Mouse (Mus musculus) testis, postnatal 10 days (tissue): ENCODE measurements at regions not wholly inside any gene's neighbourhood (a gene's known extent, or its start where the extent isn't known, plus 50 kb on each side); places are given as distances from the start of the nearest gene placed in this dataset.

Experiments
- DNase-seq: peaks from one replicate; pipeline ENCODE4 v3.0.0; 2021; ENCODE audit warnings: low spot score

- no peak for DNase-seq
Observed at GRCm38 (mm10) chr3:119958799-119959467, 174.7 kb upstream of the Ptbp2 start.

GRCm38 (mm10) chr3:119957529-119957928 is 173.3 kb upstream of the Ptbp2 start:
- DNase-seq: no peak

DNA sequence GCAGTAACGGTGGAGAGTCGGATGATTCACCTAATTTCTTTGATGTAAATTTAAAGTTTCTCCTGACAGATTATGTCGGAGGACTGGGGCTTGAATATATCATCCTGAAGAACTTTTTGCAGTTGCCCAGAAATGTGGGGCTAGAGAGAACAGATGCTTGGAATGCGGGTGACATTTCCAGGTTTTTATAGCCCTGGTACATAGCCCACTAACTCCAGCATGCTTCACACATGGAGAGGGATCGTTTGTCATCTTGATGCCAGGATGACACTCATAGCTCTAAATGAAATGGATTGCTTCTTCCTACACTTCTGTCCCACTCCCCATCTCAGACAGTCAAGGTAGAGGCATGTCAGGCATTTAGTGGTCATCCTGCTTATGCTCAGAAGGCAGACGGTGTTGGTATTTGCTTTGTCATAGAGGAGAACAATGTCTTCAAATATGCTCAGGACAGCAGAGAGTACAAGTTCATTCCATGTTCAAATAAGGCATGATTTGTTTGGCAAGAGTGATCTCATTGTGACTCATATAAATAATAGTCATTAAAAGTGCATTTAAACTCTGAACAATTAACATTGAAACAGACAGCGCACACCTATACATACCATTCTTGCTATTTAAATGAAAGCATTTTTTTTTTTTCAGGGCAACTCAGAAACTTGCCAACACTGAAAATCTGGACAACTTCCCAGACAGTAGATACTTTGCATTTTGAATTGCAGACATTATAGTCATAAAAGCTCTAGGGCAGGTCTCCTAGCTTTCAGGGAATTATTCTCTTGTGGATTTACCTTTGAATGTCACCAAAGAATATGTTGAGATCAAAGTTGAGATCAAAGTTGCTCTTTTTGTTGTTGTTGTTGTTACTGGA is 171.7 kb upstream of the Ptbp2 start:
- DNase-seq: no peak

- no peak for DNase-seq
Observed at GRCm38 (mm10) chr3:119950721-119951120, 166.5 kb upstream of the Ptbp2 start.

- no peak for DNase-seq
Observed at GRCm38 (mm10) chr3:119950070-119950469, 165.8 kb upstream of the Ptbp2 start.

GRCm38 (mm10) chr3:119949620-119950019 is 165.4 kb upstream of the Ptbp2 start:
- no peak for DNase-seq

DNA sequence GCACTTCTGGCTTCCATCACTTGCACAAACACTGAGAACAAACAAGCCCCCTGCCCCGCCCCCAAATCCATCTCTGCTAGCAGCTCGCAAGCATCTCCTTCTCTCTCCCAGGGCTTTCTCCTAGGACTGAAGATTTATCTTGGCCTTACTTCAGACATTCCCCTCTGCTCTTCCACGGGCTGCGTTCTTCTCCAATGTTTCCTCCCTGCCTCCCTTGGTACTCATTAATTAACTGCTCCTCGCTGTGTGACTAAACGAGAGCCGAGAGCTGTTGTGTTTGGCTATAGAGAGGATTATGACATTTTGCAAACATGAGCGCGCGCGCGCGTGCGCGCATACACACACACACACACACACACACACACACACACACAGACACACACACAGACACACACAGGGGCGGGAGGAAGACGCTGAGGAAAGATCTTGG is 164.8 kb upstream of the Ptbp2 start:
- DNase-seq: peak; percentile 60

DNA sequence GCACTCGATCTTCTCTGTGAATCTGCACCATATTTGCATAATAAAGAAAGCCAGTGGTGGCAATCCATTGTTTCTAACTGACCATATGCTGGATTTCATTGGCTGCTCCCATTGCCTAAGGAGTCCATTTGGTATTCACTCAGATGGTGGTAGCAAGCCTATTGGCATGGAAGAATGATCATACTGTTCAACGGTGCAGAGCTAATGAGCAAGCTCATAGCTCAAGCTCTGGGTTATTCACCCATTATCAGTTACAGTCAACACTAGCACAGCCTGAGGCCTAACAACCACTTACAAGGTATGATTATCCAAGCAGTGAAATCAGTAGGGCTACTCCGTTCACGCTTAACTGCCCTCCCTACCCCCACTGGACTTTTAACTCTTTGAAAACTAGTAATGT is 162.9 kb upstream of the Ptbp2 start:
- DNase-seq: no peak

- DNase-seq: no peak
Observed at GRCm38 (mm10) chr3:119944115-119944514, 159.8 kb upstream of the Ptbp2 start.

- DNase-seq: no peak
Observed at GRCm38 (mm10) chr3:119939091-119939490, 154.8 kb upstream of the Ptbp2 start.

GRCm38 (mm10) chr3:119938425-119938824 is 154.2 kb upstream of the Ptbp2 start:
- DNase-seq: no peak

DNA sequence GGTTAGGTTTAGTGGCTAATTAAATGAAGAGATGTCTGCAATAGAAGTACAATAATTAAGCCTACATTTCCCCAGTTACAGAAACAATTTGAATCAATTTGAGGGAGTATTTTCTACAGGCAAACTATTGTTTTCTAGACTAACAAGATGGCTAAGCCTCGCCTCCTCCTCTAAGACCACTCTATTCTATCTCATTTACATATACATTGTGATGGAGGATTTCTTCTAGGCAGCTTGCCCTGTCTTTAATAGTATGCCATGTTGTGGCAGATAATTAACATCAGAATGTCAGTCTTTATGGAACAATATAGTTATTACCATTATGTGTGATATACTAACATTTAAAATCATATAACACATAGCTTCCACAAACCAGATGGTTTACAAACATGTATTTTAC is 152.3 kb upstream of the Ptbp2 start:
- DNase-seq: no peak

DNA sequence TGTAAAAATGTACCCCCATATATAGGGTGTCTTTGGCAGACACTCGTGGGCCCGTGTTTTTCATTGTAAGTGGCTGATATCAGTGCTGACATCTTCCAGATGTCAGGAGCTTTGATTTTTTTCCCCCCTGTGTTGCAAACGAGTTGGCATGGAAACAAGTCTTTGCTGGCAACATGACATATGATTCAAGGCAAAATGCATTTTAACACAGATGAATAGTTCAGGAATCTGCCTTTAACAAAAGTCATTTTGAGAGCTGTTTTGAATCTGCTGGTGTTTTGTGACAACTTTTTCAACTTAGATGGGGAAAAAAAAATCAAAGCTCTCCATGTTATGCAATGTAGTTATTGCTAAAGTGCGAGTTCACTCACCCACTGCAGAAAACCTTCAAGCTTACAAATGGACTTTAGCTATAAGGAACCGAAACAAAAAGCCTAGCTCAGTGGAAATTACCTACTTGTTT is 148.8 kb upstream of the Ptbp2 start:
- no peak for DNase-seq

DNA sequence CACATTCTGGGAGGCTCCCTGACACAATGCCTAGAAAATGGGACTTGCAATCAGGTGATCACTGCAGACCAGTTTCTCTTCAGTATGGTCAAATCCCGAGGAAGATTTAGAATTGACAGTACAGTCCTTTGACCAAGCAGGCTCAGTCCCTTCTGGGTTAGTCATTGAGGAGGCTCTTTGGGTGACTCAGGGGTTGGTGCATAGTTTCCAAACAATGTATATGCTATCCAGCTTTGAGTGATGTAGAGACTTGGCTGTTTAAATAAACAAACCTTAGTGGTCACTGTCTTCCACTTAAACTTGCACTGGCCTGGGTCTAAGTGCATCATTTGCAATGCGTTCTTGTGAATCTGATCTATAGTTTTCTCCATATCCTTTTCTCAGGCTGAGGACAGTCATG is 144.0 kb upstream of the Ptbp2 start:
- no peak for DNase-seq

GRCm38 (mm10) chr3:119919501-119920141 is 135.4 kb upstream of the Ptbp2 start:
- DNase-seq: no peak

DNA sequence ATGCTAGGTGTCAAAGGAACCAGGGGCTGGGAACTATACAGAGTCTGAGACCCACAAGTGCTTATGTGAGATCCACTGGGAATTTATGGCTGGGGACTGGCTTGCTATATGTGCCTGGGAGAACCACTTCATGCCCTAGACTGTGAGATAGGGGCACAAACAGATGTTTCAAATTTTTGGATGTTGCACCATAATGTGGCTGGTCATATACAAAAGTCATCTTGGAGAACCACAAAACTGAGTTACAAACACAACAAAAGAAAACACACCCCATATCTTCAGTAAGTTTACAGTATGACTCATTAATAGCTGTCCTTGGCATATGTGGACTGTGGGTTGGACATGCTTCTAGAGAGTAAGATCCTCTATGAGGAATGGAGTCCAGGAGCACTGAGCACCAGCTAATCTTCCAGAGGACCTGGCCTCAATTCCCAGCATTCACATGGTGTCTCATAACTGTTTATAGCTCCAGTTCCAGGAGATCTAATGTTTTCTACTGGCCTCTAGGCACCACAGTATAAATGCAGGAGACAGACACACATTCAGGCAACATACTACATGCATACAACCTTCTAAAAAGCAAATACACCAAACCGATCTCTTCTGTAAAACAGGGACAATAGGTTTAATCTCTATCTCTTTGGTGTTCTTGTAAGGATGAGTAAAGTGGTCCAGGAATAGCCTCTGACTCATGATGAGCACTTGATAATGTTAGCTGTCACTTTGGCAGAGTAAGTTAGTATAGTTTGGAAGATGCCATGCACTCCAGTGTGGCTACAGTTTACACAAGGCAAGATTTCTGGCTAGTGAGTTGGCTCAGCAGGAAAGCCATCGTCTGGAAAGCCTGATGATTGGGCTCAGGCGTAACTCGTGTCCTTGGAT is 132.0 kb upstream of the Ptbp2 start:
- no peak for DNase-seq

DNA sequence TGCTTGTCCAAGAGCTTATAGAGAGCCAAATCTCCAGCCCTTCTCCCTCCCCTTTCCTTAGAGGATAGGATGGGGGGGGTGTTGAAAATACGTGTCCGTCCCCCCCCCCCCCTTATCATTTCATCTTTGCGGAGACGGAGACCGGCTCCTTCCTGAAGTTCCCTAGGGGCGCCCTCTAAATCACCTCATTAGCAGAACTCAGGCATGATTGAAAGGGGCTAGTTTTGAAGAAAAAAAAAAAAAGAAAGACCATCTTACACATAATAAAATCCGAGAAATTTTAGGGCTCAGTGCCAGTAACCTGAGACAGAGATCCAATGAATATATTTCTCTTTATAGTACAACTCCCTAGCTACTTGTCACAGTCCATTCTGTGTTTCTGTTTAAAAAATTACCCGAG is 127.3 kb upstream of the Ptbp2 start:
- no peak for DNase-seq

GRCm38 (mm10) chr3:119904244-119904643 is 120.0 kb upstream of the Ptbp2 start:
- DNase-seq: no peak

DNA sequence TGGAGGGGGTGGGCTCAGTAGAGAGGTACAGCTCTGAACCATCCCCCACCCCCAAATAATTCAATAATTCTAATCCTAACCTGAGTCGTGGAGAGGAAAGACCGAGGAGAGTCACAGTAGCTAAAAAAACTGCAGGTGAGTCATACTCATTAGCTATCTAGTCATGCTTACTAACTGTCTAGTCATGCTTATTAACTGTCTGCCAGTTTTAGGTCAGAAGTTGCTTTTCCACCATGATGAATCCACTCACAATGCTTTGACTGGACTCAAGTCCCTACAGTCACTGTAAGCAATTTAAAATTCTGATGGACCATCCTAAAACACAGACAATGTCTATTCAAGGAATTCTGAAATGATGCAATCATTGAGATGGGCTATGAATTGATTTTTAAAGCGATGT is 110.9 kb upstream of the Ptbp2 start:
- DNase-seq: no peak

DNA sequence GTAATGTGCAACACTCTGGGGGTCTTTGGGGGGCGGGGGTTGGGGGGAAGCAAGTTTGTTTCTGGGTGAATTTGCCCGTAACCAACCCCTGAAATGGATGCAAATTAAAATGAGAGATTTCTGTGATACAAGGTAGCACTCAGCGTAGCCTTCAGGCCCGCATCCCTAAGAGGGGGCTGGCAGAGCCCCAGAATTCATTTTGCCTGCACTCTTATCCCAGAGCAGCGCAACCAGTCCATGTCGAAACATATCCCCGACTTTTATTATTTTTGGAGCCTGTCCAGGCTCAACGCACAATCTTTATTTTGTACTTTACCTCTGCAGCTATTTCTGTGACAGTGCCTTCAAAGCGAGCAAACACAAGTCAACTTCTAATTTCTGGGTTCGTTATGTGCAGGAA is 109.8 kb upstream of the Ptbp2 start:
- peak; percentile 64 for DNase-seq

- peak; percentile 61 for DNase-seq
Observed at GRCm38 (mm10) chr3:119893165-119893910, 109.1 kb upstream of the Ptbp2 start.
